Mouse (Mus musculus): ENCODE data around the gene Eri2. TPM values are rescaled to one million over a fixed set of nuclear protein-coding genes. Genes with fewer than 3 reads are reported as not detected.

Eri2 gene
- polyA plus RNA-seq, 1 experiment, result 1.7 TPM

- H3K79me2 ChIP-seq (ENCODE audit: control insufficient read depth, insufficient read depth), result no peaks in the 10 kb centered on the region
- H3K36me3 ChIP-seq (ENCODE audit: control insufficient read depth, insufficient read depth), result peaks cover 16% of the 10 kb centered on the region
- H3ac ChIP-seq (ENCODE audit: control insufficient read depth, insufficient read length), result no peak overlapping the region
- TF ChIP-seq POLR2A (IDR thresholded peaks at IDR 0.05; ENCODE audit: insufficient read length, low read depth), result no peak
- TF ChIP-seq POLR2AphosphoS2 (IDR thresholded peaks at IDR 0.05; ENCODE audit: insufficient read length, low read depth), result no peak
- TF ChIP-seq MYOG (IDR thresholded peaks at IDR 0.05; ENCODE audit: control insufficient read depth in 1 of 3, insufficient read depth in 1 of 3, insufficient read length in 2 of 3, low read depth in 2 of 3), result no peak
- no peak for TF ChIP-seq TCF12 (IDR thresholded peaks at IDR 0.05; ENCODE audit: insufficient read depth, poor library complexity, severe bottlenecking)
- no peak for TF ChIP-seq CEBPB (IDR thresholded peaks at IDR 0.05; ENCODE audit: insufficient read depth, poor library complexity, severe bottlenecking)
- no peak for TF ChIP-seq E2F4 (IDR thresholded peaks at IDR 0.05; ENCODE audit: insufficient read depth)
- TF ChIP-seq TCF3 (IDR thresholded peaks at IDR 0.05; ENCODE audit: insufficient read length, low read depth), result no peak
- no peak for TF ChIP-seq USF1 (IDR thresholded peaks at IDR 0.05; ENCODE audit: low read depth)
- TF ChIP-seq MYOD1 (IDR thresholded peaks at IDR 0.05; ENCODE audit: control insufficient read depth in 1 of 3, insufficient read length in 2 of 3, low read depth in 2 of 3), result no peak
- TF ChIP-seq MAX (IDR thresholded peaks at IDR 0.05; ENCODE audit: low read depth), result no peak
- TF ChIP-seq REST (IDR thresholded peaks at IDR 0.05; ENCODE audit: insufficient read depth, insufficient read length), result no peak
- TF ChIP-seq SRF (IDR thresholded peaks at IDR 0.05; ENCODE audit: control insufficient read depth, insufficient read length, low read depth), result no peak
- H3K27me3 ChIP-seq (ENCODE audit: control insufficient read depth, insufficient read depth, insufficient read length), result no peaks in the 10 kb centered on the region
- H3K4me2 ChIP-seq (ENCODE audit: low read depth), result no peak overlapping the region
- no peak overlapping the region for H3K4me3 ChIP-seq
Observed at GRCm38 (mm10) chr7:119808723-119809122, 14.9 kb upstream of the Eri2 start.

GRCm38 (mm10) chr7:119807396-119807795 lies 13.5 kb upstream of the Eri2 start:
- no peaks in the 10 kb centered on the region for H3K79me2 ChIP-seq (ENCODE audit: control insufficient read depth, insufficient read depth)
- H3K36me3 ChIP-seq (ENCODE audit: control insufficient read depth, insufficient read depth), result peaks cover 20% of the 10 kb centered on the region
- no peak overlapping the region for H3K4me3 ChIP-seq
- H3ac ChIP-seq (ENCODE audit: control insufficient read depth, insufficient read length), result no peak overlapping the region
- no peaks in the 10 kb centered on the region for H3K27me3 ChIP-seq (ENCODE audit: control insufficient read depth, insufficient read depth, insufficient read length)
- H3K4me2 ChIP-seq (ENCODE audit: low read depth), result no peak overlapping the region
- TF ChIP-seq POLR2AphosphoS2 (IDR thresholded peaks at IDR 0.05; ENCODE audit: insufficient read length, low read depth), result no peak
- no peak for TF ChIP-seq REST (IDR thresholded peaks at IDR 0.05; ENCODE audit: insufficient read depth, insufficient read length)
- no peak for TF ChIP-seq USF1 (IDR thresholded peaks at IDR 0.05; ENCODE audit: low read depth)
- no peak for TF ChIP-seq MYOG (IDR thresholded peaks at IDR 0.05; ENCODE audit: control insufficient read depth in 1 of 3, insufficient read depth in 1 of 3, insufficient read length in 2 of 3, low read depth in 2 of 3)
- no peak for TF ChIP-seq MAX (IDR thresholded peaks at IDR 0.05; ENCODE audit: low read depth)
- TF ChIP-seq TCF12 (IDR thresholded peaks at IDR 0.05; ENCODE audit: insufficient read depth, poor library complexity, severe bottlenecking), result no peak
- no peak for TF ChIP-seq SRF (IDR thresholded peaks at IDR 0.05; ENCODE audit: control insufficient read depth, insufficient read length, low read depth)
- no peak for TF ChIP-seq TCF3 (IDR thresholded peaks at IDR 0.05; ENCODE audit: insufficient read length, low read depth)
- TF ChIP-seq E2F4 (IDR thresholded peaks at IDR 0.05; ENCODE audit: insufficient read depth), result no peak
- TF ChIP-seq CEBPB (IDR thresholded peaks at IDR 0.05; ENCODE audit: insufficient read depth, poor library complexity, severe bottlenecking), result no peak
- TF ChIP-seq MYOD1 (IDR thresholded peaks at IDR 0.05; ENCODE audit: control insufficient read depth in 1 of 3, insufficient read length in 2 of 3, low read depth in 2 of 3), result no peak
- TF ChIP-seq POLR2A (IDR thresholded peaks at IDR 0.05; ENCODE audit: insufficient read length, low read depth), result no peak

GRCm38 (mm10) chr7:119800991-119801390 lies 7.1 kb upstream of the Eri2 start:
- Histone ChIP-seq H3K4me3 (no peak overlapping the region), H3K36me3 (ENCODE audit: control insufficient read depth, insufficient read depth) (peaks cover 7% of the 10 kb centered on the region), H3ac (ENCODE audit: control insufficient read depth, insufficient read length) (no peak overlapping the region), H3K79me2 (ENCODE audit: control insufficient read depth, insufficient read depth) (no peaks in the 10 kb centered on the region), H3K27me3 (ENCODE audit: control insufficient read depth, insufficient read depth, insufficient read length) (no peaks in the 10 kb centered on the region), H3K4me2 (ENCODE audit: low read depth) (no peak overlapping the region)
- no peak for TF ChIP-seq MYOG (IDR thresholded peaks at IDR 0.05; ENCODE audit: control insufficient read depth in 1 of 3, insufficient read depth in 1 of 3, insufficient read length in 2 of 3, low read depth in 2 of 3)
- TF ChIP-seq POLR2AphosphoS2 (IDR thresholded peaks at IDR 0.05; ENCODE audit: insufficient read length, low read depth), result no peak
- TF ChIP-seq MAX (IDR thresholded peaks at IDR 0.05; ENCODE audit: low read depth), result no peak
- no peak for TF ChIP-seq REST (IDR thresholded peaks at IDR 0.05; ENCODE audit: insufficient read depth, insufficient read length)
- TF ChIP-seq USF1 (IDR thresholded peaks at IDR 0.05; ENCODE audit: low read depth), result no peak
- no peak for TF ChIP-seq CEBPB (IDR thresholded peaks at IDR 0.05; ENCODE audit: insufficient read depth, poor library complexity, severe bottlenecking)
- TF ChIP-seq POLR2A (IDR thresholded peaks at IDR 0.05; ENCODE audit: insufficient read length, low read depth), result no peak
- no peak for TF ChIP-seq TCF3 (IDR thresholded peaks at IDR 0.05; ENCODE audit: insufficient read length, low read depth)
- TF ChIP-seq SRF (IDR thresholded peaks at IDR 0.05; ENCODE audit: control insufficient read depth, insufficient read length, low read depth), result no peak
- TF ChIP-seq E2F4 (IDR thresholded peaks at IDR 0.05; ENCODE audit: insufficient read depth), result no peak
- no peak for TF ChIP-seq MYOD1 (IDR thresholded peaks at IDR 0.05; ENCODE audit: control insufficient read depth in 1 of 3, insufficient read length in 2 of 3, low read depth in 2 of 3)
- TF ChIP-seq TCF12 (IDR thresholded peaks at IDR 0.05; ENCODE audit: insufficient read depth, poor library complexity, severe bottlenecking), result no peak

- Histone ChIP-seq H3K79me2 (ENCODE audit: control insufficient read depth, insufficient read depth) (no peaks in the 10 kb centered on the region), H3K4me2 (ENCODE audit: low read depth) (no peak overlapping the region), H3K36me3 (ENCODE audit: control insufficient read depth, insufficient read depth) (peaks cover 7% of the 10 kb centered on the region), H3K4me3 (no peak overlapping the region), H3K27me3 (ENCODE audit: control insufficient read depth, insufficient read depth, insufficient read length) (no peaks in the 10 kb centered on the region), H3ac (ENCODE audit: control insufficient read depth, insufficient read length) (no peak overlapping the region)
- TF ChIP-seq TCF3 (IDR thresholded peaks at IDR 0.05; ENCODE audit: insufficient read length, low read depth), result no peak
Observed at GRCm38 (mm10) chr7:119800488-119800887, 6.6 kb upstream of the Eri2 start.

GRCm38 (mm10) chr7:119795311-119795710 lies 1.5 kb upstream of the Eri2 start:
- Histone ChIP-seq H3K27me3 (ENCODE audit: control insufficient read depth, insufficient read depth, insufficient read length) (no peaks in the 10 kb centered on the region), H3K4me3 (peak overlapping the region; percentile 96), H3K4me2 (ENCODE audit: low read depth) (peak overlapping the region; percentile 78), H3K79me2 (ENCODE audit: control insufficient read depth, insufficient read depth) (peaks cover 8% of the 10 kb centered on the region), H3K36me3 (ENCODE audit: control insufficient read depth, insufficient read depth) (no peaks in the 10 kb centered on the region), H3ac (ENCODE audit: control insufficient read depth, insufficient read length) (no peak overlapping the region)
- TF ChIP-seq POLR2A (IDR thresholded peaks at IDR 0.05; ENCODE audit: insufficient read length, low read depth), result no peak
- no peak for TF ChIP-seq USF1 (IDR thresholded peaks at IDR 0.05; ENCODE audit: low read depth)
- no peak for TF ChIP-seq CEBPB (IDR thresholded peaks at IDR 0.05; ENCODE audit: insufficient read depth, poor library complexity, severe bottlenecking)
- TF ChIP-seq MYOG (IDR thresholded peaks at IDR 0.05; ENCODE audit: control insufficient read depth in 1 of 3, insufficient read depth in 1 of 3, insufficient read length in 2 of 3, low read depth in 2 of 3), result no peak
- TF ChIP-seq E2F4 (IDR thresholded peaks at IDR 0.05; ENCODE audit: insufficient read depth), result no peak
- TF ChIP-seq MAX (IDR thresholded peaks at IDR 0.05; ENCODE audit: low read depth), result no peak
- TF ChIP-seq TCF3 (IDR thresholded peaks at IDR 0.05; ENCODE audit: insufficient read length, low read depth), result no peak
- TF ChIP-seq MYOD1 (IDR thresholded peaks at IDR 0.05; ENCODE audit: control insufficient read depth in 1 of 3, insufficient read length in 2 of 3, low read depth in 2 of 3), result no peak
- no peak for TF ChIP-seq SRF (IDR thresholded peaks at IDR 0.05; ENCODE audit: control insufficient read depth, insufficient read length, low read depth)
- TF ChIP-seq REST (IDR thresholded peaks at IDR 0.05; ENCODE audit: insufficient read depth, insufficient read length), result no peak
- TF ChIP-seq TCF12 (IDR thresholded peaks at IDR 0.05; ENCODE audit: insufficient read depth, poor library complexity, severe bottlenecking), result no peak
- no peak for TF ChIP-seq POLR2AphosphoS2 (IDR thresholded peaks at IDR 0.05; ENCODE audit: insufficient read length, low read depth)

All from myocyte (in vitro differentiated cells).